Mouse (Mus musculus): ENCODE measurements around the gene Nipal3. TPM values are rescaled to one million over a fixed set of nuclear protein-coding genes. Genes with fewer than 3 reads are reported as not detected.
A peak's percentile ranks its signal among the peaks of the same experiment; 100 is the strongest.

The Nipal3 gene
- polyA plus RNA-seq, 1 experiment, result 0.91 TPM

GRCm38 (mm10) chr4:135433443-135434394 lies 61.1 kb downstream of the Nipal3 start, which contains the start of gene Rcan3:
Rcan3 (minus strand) TSS chr4:135433853.
- Histone ChIP-seq H3K79me2 (ENCODE audit: control insufficient read depth, insufficient read depth) (no peaks in the 10 kb centered on the region), H3K27me3 (ENCODE audit: control insufficient read depth, insufficient read depth, insufficient read length) (no peaks in the 10 kb centered on the region), H3ac (ENCODE audit: control insufficient read depth, insufficient read length, low read depth) (peak within 1 kb of the TSS; percentile 96), H3K36me3 (ENCODE audit: control insufficient read depth, insufficient read depth) (no peaks in the 10 kb centered on the region), H3K79me3 (ENCODE audit: low read depth) (no peaks in the 10 kb centered on the region), H3K4me3 (ENCODE audit: insufficient read depth, poor library complexity, severe bottlenecking) (peak within 1 kb of the TSS; percentile 36)
- no peak for TF ChIP-seq FOSL1 (IDR thresholded peaks at IDR 0.05; ENCODE audit: insufficient read depth, low read length, poor library complexity, severe bottlenecking)
- no peak for TF ChIP-seq MYOG (IDR thresholded peaks at IDR 0.05; ENCODE audit: control insufficient read depth, extremely low read depth, insufficient read length)
- no peak for TF ChIP-seq USF1 (IDR thresholded peaks at IDR 0.05; ENCODE audit: low read depth)
- TF ChIP-seq CEBPB (IDR thresholded peaks at IDR 0.05; ENCODE audit: low read depth), result no peak
- no peak for TF ChIP-seq CTCF (IDR thresholded peaks at IDR 0.05; ENCODE audit: control insufficient read depth, insufficient read depth, insufficient read length)
- TF ChIP-seq MAX (IDR thresholded peaks at IDR 0.05), result peak; percentile 39
- no peak for TF ChIP-seq MYOD1 (IDR thresholded peaks at IDR 0.05; ENCODE audit: control insufficient read depth, insufficient read length, low read depth)

- Histone ChIP-seq H3K79me2 (ENCODE audit: control insufficient read depth, insufficient read depth) (no peaks in the 10 kb centered on the region), H3K36me3 (ENCODE audit: control insufficient read depth, insufficient read depth) (no peaks in the 10 kb centered on the region), H3K27me3 (ENCODE audit: control insufficient read depth, insufficient read depth, insufficient read length) (no peaks in the 10 kb centered on the region), H3K4me3 (ENCODE audit: insufficient read depth, poor library complexity, severe bottlenecking) (peak overlapping the region; percentile 36), H3ac (ENCODE audit: control insufficient read depth, insufficient read length, low read depth) (peak overlapping the region; percentile 96), H3K79me3 (ENCODE audit: low read depth) (no peaks in the 10 kb centered on the region)
- TF ChIP-seq USF1 (IDR thresholded peaks at IDR 0.05; ENCODE audit: low read depth) (no peak), FOSL1 (IDR thresholded peaks at IDR 0.05; ENCODE audit: insufficient read depth, low read length, poor library complexity, severe bottlenecking) (no peak)
Measured at GRCm38 (mm10) chr4:135433086-135433442, 61.8 kb downstream of the Nipal3 start.

- TF ChIP-seq CTCF (IDR thresholded peaks at IDR 0.05; ENCODE audit: control insufficient read depth, insufficient read depth, insufficient read length) (no peak), FOSL1 (IDR thresholded peaks at IDR 0.05; ENCODE audit: insufficient read depth, low read length, poor library complexity, severe bottlenecking) (no peak), MYOG (IDR thresholded peaks at IDR 0.05; ENCODE audit: control insufficient read depth, extremely low read depth, insufficient read length) (no peak), MYOD1 (IDR thresholded peaks at IDR 0.05; ENCODE audit: control insufficient read depth, insufficient read length, low read depth) (no peak), CEBPB (IDR thresholded peaks at IDR 0.05; ENCODE audit: low read depth) (no peak), MAX (IDR thresholded peaks at IDR 0.05) (no peak), USF1 (IDR thresholded peaks at IDR 0.05; ENCODE audit: low read depth) (no peak)
- Histone ChIP-seq H3K36me3 (ENCODE audit: control insufficient read depth, insufficient read depth) (no peaks in the 10 kb centered on the region), H3K79me3 (ENCODE audit: low read depth) (no peaks in the 10 kb centered on the region), H3K79me2 (ENCODE audit: control insufficient read depth, insufficient read depth) (no peaks in the 10 kb centered on the region), H3ac (ENCODE audit: control insufficient read depth, insufficient read length, low read depth) (no peak overlapping the region), H3K4me3 (ENCODE audit: insufficient read depth, poor library complexity, severe bottlenecking) (no peak overlapping the region), H3K27me3 (ENCODE audit: control insufficient read depth, insufficient read depth, insufficient read length) (no peaks in the 10 kb centered on the region)
Measured at GRCm38 (mm10) chr4:135429990-135430760, 64.7 kb downstream of the Nipal3 start.

GRCm38 (mm10) chr4:135429383-135429782 lies 65.5 kb downstream of the Nipal3 start:
- no peak for TF ChIP-seq MYOD1 (IDR thresholded peaks at IDR 0.05; ENCODE audit: control insufficient read depth, insufficient read length, low read depth)
- no peak for TF ChIP-seq MAX (IDR thresholded peaks at IDR 0.05)
- TF ChIP-seq CTCF (IDR thresholded peaks at IDR 0.05; ENCODE audit: control insufficient read depth, insufficient read depth, insufficient read length), result no peak
- TF ChIP-seq FOSL1 (IDR thresholded peaks at IDR 0.05; ENCODE audit: insufficient read depth, low read length, poor library complexity, severe bottlenecking), result no peak
- TF ChIP-seq USF1 (IDR thresholded peaks at IDR 0.05; ENCODE audit: low read depth), result no peak
- TF ChIP-seq MYOG (IDR thresholded peaks at IDR 0.05; ENCODE audit: control insufficient read depth, extremely low read depth, insufficient read length), result no peak
- no peak for TF ChIP-seq CEBPB (IDR thresholded peaks at IDR 0.05; ENCODE audit: low read depth)

GRCm38 (mm10) chr4:135426587-135426986 lies 68.3 kb downstream of the Nipal3 start:
- Histone ChIP-seq H3K79me3 (ENCODE audit: low read depth) (no peaks in the 10 kb centered on the region), H3K36me3 (ENCODE audit: control insufficient read depth, insufficient read depth) (no peaks in the 10 kb centered on the region), H3ac (ENCODE audit: control insufficient read depth, insufficient read length, low read depth) (no peak overlapping the region), H3K79me2 (ENCODE audit: control insufficient read depth, insufficient read depth) (no peaks in the 10 kb centered on the region), H3K4me3 (ENCODE audit: insufficient read depth, poor library complexity, severe bottlenecking) (no peak overlapping the region), H3K27me3 (ENCODE audit: control insufficient read depth, insufficient read depth, insufficient read length) (no peaks in the 10 kb centered on the region)
- TF ChIP-seq MAX (IDR thresholded peaks at IDR 0.05) (no peak), USF1 (IDR thresholded peaks at IDR 0.05; ENCODE audit: low read depth) (no peak), CEBPB (IDR thresholded peaks at IDR 0.05; ENCODE audit: low read depth) (no peak), FOSL1 (IDR thresholded peaks at IDR 0.05; ENCODE audit: insufficient read depth, low read length, poor library complexity, severe bottlenecking) (no peak), MYOD1 (IDR thresholded peaks at IDR 0.05; ENCODE audit: control insufficient read depth, insufficient read length, low read depth) (no peak), MYOG (IDR thresholded peaks at IDR 0.05; ENCODE audit: control insufficient read depth, extremely low read depth, insufficient read length) (no peak), CTCF (IDR thresholded peaks at IDR 0.05; ENCODE audit: control insufficient read depth, insufficient read depth, insufficient read length) (no peak)

More at GRCm38 (mm10) chr4:135429383-135429782, 65.5 kb downstream of the Nipal3 start:
- no peaks in the 10 kb centered on the region for H3K79me2 ChIP-seq (ENCODE audit: control insufficient read depth, insufficient read depth)
- no peak overlapping the region for H3ac ChIP-seq (ENCODE audit: control insufficient read depth, insufficient read length, low read depth)
- no peaks in the 10 kb centered on the region for H3K27me3 ChIP-seq (ENCODE audit: control insufficient read depth, insufficient read depth, insufficient read length)
- no peaks in the 10 kb centered on the region for H3K79me3 ChIP-seq (ENCODE audit: low read depth)
- H3K36me3 ChIP-seq (ENCODE audit: control insufficient read depth, insufficient read depth), result no peaks in the 10 kb centered on the region
- H3K4me3 ChIP-seq (ENCODE audit: insufficient read depth, poor library complexity, severe bottlenecking), result no peak overlapping the region
